Mouse (Mus musculus): Measurements from ENCODE around the gene Ntn1.

The Ntn1 gene

GRCm38 (mm10) chr11:68220733-68221132 is 179.9 kb downstream of the Ntn1 start:
- no peak for DNase-seq (ENCODE audit: low read depth in 1 of 2, low spot score in 2 of 2)

- DNase-seq (ENCODE audit: low read depth in 1 of 2, low spot score in 2 of 2) = no peak
Observed at GRCm38 (mm10) chr11:68216041-68216440, 184.6 kb downstream of the Ntn1 start.

GRCm38 (mm10) chr11:68215206-68215912 is 185.3 kb downstream of the Ntn1 start:
- no peak for DNase-seq (ENCODE audit: low read depth in 1 of 2, low spot score in 2 of 2)

- DNase-seq (ENCODE audit: low read depth in 1 of 2, low spot score in 2 of 2) = no peak
Observed at GRCm38 (mm10) chr11:68214496-68215205, 186.0 kb downstream of the Ntn1 start.

GRCm38 (mm10) chr11:68213896-68214295 is 186.7 kb downstream of the Ntn1 start:
- DNase-seq (ENCODE audit: low read depth in 1 of 2, low spot score in 2 of 2) = no peak

- no peak for DNase-seq (ENCODE audit: low read depth in 1 of 2, low spot score in 2 of 2)
Observed at GRCm38 (mm10) chr11:68211924-68212578, 188.6 kb downstream of the Ntn1 start.

GRCm38 (mm10) chr11:68210714-68211113 is 189.9 kb downstream of the Ntn1 start:
- DNase-seq (ENCODE audit: low read depth in 1 of 2, low spot score in 2 of 2) = no peak

GRCm38 (mm10) chr11:68209506-68209905 is 191.1 kb downstream of the Ntn1 start:
- no peak for DNase-seq (ENCODE audit: low read depth in 1 of 2, low spot score in 2 of 2)

- no peak for DNase-seq (ENCODE audit: low read depth in 1 of 2, low spot score in 2 of 2)
Observed at GRCm38 (mm10) chr11:68208582-68208981, 192.0 kb downstream of the Ntn1 start.

GRCm38 (mm10) chr11:68208023-68208422 is 192.6 kb downstream of the Ntn1 start:
- no peak for DNase-seq (ENCODE audit: low read depth in 1 of 2, low spot score in 2 of 2)

GRCm38 (mm10) chr11:68205572-68206229 is 194.9 kb downstream of the Ntn1 start:
- no peak for DNase-seq (ENCODE audit: low read depth in 1 of 2, low spot score in 2 of 2)

- DNase-seq (ENCODE audit: low read depth in 1 of 2, low spot score in 2 of 2) = no peak
Observed at GRCm38 (mm10) chr11:68204407-68204806, 196.2 kb downstream of the Ntn1 start.

- DNase-seq (ENCODE audit: low read depth in 1 of 2, low spot score in 2 of 2) = no peak
Observed at GRCm38 (mm10) chr11:68203658-68204315, 196.8 kb downstream of the Ntn1 start.

- DNase-seq (ENCODE audit: low read depth in 1 of 2, low spot score in 2 of 2) = no peak
Observed at GRCm38 (mm10) chr11:68202561-68202960, 198.1 kb downstream of the Ntn1 start.

- no peak for DNase-seq (ENCODE audit: low read depth in 1 of 2, low spot score in 2 of 2)
Observed at GRCm38 (mm10) chr11:68201811-68202459, 198.7 kb downstream of the Ntn1 start.

- DNase-seq (ENCODE audit: low read depth in 1 of 2, low spot score in 2 of 2) = no peak
Observed at GRCm38 (mm10) chr11:68201063-68201462, 199.6 kb downstream of the Ntn1 start.

GRCm38 (mm10) chr11:68200500-68200899 is 200.1 kb downstream of the Ntn1 start:
- no peak for DNase-seq (ENCODE audit: low read depth in 1 of 2, low spot score in 2 of 2)

GRCm38 (mm10) chr11:68199801-68200423 is 200.7 kb downstream of the Ntn1 start:
- DNase-seq (ENCODE audit: low read depth in 1 of 2, low spot score in 2 of 2) = no peak

GRCm38 (mm10) chr11:68199103-68199502 is 201.5 kb downstream of the Ntn1 start:
- DNase-seq (ENCODE audit: low read depth in 1 of 2, low spot score in 2 of 2) = no peak

- DNase-seq (ENCODE audit: low read depth in 1 of 2, low spot score in 2 of 2) = no peak
Observed at GRCm38 (mm10) chr11:68198696-68199095, 201.9 kb downstream of the Ntn1 start.

Measured in monocyte, adult 2 months (primary cell).